Mouse (Mus musculus) liver, adult 2 months (tissue): Measurements from ENCODE around the gene Dlg1.

Experiments
- CTCF ChIP-seq: fragments of 200-500 bp; IDR thresholded peaks from 2 replicates; pipeline ENCODE4 v1.5.1; 2011; ENCODE audit warnings: low read depth, low read length, control low read depth
- POLR2A ChIP-seq: fragments of 200-500 bp; IDR thresholded peaks from 2 replicates; pipeline ENCODE4 v1.6.1; 2011; ENCODE audit warnings: low read length, control low read depth; ENCODE audit not compliant: insufficient read depth; ENCODE audit errors: extremely low read depth

- no peak for TF ChIP-seq POLR2A
- no peak for TF ChIP-seq CTCF
Observed at GRCm38 (mm10) chr16:31652115-31652843, 11.0 kb upstream of the Dlg1 start.
